Mouse (Mus musculus): ENCODE measurements at regions not wholly inside any gene's neighbourhood (a gene's known extent, or its start where the extent isn't known, plus 50 kb on each side); places are given as distances from the start of the nearest gene placed in this dataset.

DNA sequence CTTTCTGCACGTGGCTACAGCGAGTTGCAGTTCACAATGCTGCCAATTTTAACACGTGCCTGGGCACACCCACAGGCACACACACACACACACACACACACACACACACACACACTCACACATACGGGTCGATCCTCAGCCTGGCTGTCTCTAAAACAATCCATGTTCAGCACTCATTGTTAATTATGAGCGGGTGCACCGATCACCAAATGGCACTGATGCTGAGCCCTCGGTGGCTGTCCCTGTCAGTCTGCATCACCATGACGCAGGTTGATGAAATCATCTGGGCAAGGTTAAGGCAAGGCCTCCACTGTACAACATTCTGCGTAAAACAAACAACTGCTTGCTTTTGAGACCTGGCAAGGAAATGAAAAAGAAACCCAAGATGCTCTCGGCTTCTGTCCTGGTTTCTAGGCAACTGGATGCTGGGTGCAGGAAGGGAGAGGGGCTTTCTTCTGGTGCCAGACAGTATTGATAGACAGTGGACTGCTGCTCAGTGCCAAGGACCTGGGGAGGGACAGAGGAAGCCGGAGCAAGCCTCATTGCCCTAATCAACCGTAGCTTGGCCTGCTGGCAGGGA is 187.3 kb downstream of the Wdr11 start:
- no peak for TF ChIP-seq POLR2A (IDR thresholded peaks at IDR 0.05; ENCODE audit: extremely low read depth, insufficient read depth, low read length)
- TF ChIP-seq CTCF (IDR thresholded peaks at IDR 0.05; ENCODE audit: extremely low read depth, insufficient read depth, low read length), result no peak

All from cortical plate, adult 2 months (tissue).